Mouse (Mus musculus) v-Abl transformed pro-B cells (cell line): ENCODE measurements around the gene Trove2.
"Not testable (repeated sequence)": the region's sequence is repeated elsewhere in the genome, so short reads cannot be mapped to it uniquely, and the experiment has no call there.

Experiments
- in situ Hi-C, 2 experiments: fragments of 400-800 bp; cut with MboI; formaldehyde crosslinking; loops; one replicate each; pipeline ENCODE4 v1.15.1; 2025; ENCODE audit not compliant: unreplicated experiment in 2 of 2

Gene Trove2

GRCm38 (mm10) chr1:143739361-143740350 is 37.2 kb downstream of the Trove2 start:
- in situ Hi-C loops, result loop anchor here (5.0 kb wide), 1 partner anchor 37 kb away; the partner anchor contains the start of gene Cdc73 (in 2 of the 2)

GRCm38 (mm10) chr1:143738811-143739210 is 38.1 kb downstream of the Trove2 start:
- in situ Hi-C loops, result loop anchor here (5.0 kb wide), 1 partner anchor 37 kb away; the partner anchor contains the start of gene Cdc73 (in 2 of the 2)

GRCm38 (mm10) chr1:143733914-143734410 is 42.9 kb downstream of the Trove2 start:
- in situ Hi-C loops, result no loop called here

GRCm38 (mm10) chr1:143731691-143732090 is 45.2 kb downstream of the Trove2 start:
- in situ Hi-C loops, result no loop called here

- in situ Hi-C loops, result no loop called here
Measured at GRCm38 (mm10) chr1:143730899-143731298, 46.0 kb downstream of the Trove2 start.

GRCm38 (mm10) chr1:143727701-143728445 is 49.0 kb downstream of the Trove2 start:
- in situ Hi-C loops, result no loop called here

GRCm38 (mm10) chr1:143724456-143725064 is 52.3 kb downstream of the Trove2 start:
- in situ Hi-C loops, result no loop called here

- in situ Hi-C loops, result not testable (repeated sequence)
Measured at GRCm38 (mm10) chr1:143716038-143716437, 60.8 kb downstream of the Trove2 start, which contains the start of gene Glrx2. Glrx2 (plus strand) TSS chr1:143716338.

GRCm38 (mm10) chr1:143710627-143710976 is 66.3 kb downstream of the Trove2 start:
- in situ Hi-C loops, result no loop called here

- in situ Hi-C loops, result no loop called here
Measured at GRCm38 (mm10) chr1:143709966-143710626, 66.8 kb downstream of the Trove2 start.

GRCm38 (mm10) chr1:143708361-143708760 is 68.5 kb downstream of the Trove2 start:
- in situ Hi-C loops, result no loop called here

GRCm38 (mm10) chr1:143707006-143707405 is 69.9 kb downstream of the Trove2 start:
- in situ Hi-C loops, result no loop called here

- in situ Hi-C loops, result loop anchor here (5.0 kb wide), 1 partner anchor 34 kb away; no protein-coding TSS in a partner anchor
Measured at GRCm38 (mm10) chr1:143702741-143703262, 74.1 kb downstream of the Trove2 start, which contains the start of gene Cdc73. Cdc73 (minus strand) TSS chr1:143702893.

GRCm38 (mm10) chr1:143702141-143702740 is 74.6 kb downstream of the Trove2 start:
- in situ Hi-C loops, result loop anchor here (5.0 kb wide), 1 partner anchor 35 kb away; no protein-coding TSS in a partner anchor

GRCm38 (mm10) chr1:143701736-143702135 is 75.1 kb downstream of the Trove2 start:
- in situ Hi-C loops, result loop anchor here (5.0 kb wide), 1 partner anchor 36 kb away; no protein-coding TSS in a partner anchor
